Mouse (Mus musculus) E14TG2a.4 (cell line): ENCODE results near the gene Atr.
A peak's percentile ranks its signal among the peaks of the same experiment; 100 is the strongest.

Experiments
- H3K27me3 ChIP-seq: 2 replicates; pipeline ENCODE4 v1.6.1; 2014; ENCODE audit warnings: low read length, control low read depth; ENCODE audit not compliant: insufficient read depth
- H3K36me3 ChIP-seq: 2 replicates; pipeline ENCODE4 v1.6.1; 2014; ENCODE audit warnings: low read length, control low read depth; ENCODE audit not compliant: insufficient read depth
- H3K4me1 ChIP-seq: replicated peaks from 2 replicates; pipeline ENCODE4 v1.6.1; 2014; ENCODE audit warnings: low read depth, low read length, control low read depth
- H3K4me3 ChIP-seq: replicated peaks from 2 replicates; pipeline ENCODE4 v1.5.1; 2014; ENCODE audit warnings: mild to moderate bottlenecking, low read length
- H3K9me3 ChIP-seq: 2 replicates; pipeline ENCODE4 v1.6.1; 2014; ENCODE audit warnings: low read length, control low read depth
- CTCF ChIP-seq: conservative IDR thresholded peaks from 2 replicates; pipeline ENCODE4 v1.5.1; 2014; ENCODE audit warnings: low read length
- NANOG ChIP-seq: IDR thresholded peaks from 2 replicates; pipeline ENCODE4 v1.6.1; 2014; ENCODE audit warnings: borderline replicate concordance, low read length, mixed read lengths
- POU5F1 ChIP-seq: IDR thresholded peaks from 2 replicates; pipeline ENCODE4 v1.6.1; 2014; ENCODE audit warnings: low read length, borderline replicate concordance

Gene Atr

DNA sequence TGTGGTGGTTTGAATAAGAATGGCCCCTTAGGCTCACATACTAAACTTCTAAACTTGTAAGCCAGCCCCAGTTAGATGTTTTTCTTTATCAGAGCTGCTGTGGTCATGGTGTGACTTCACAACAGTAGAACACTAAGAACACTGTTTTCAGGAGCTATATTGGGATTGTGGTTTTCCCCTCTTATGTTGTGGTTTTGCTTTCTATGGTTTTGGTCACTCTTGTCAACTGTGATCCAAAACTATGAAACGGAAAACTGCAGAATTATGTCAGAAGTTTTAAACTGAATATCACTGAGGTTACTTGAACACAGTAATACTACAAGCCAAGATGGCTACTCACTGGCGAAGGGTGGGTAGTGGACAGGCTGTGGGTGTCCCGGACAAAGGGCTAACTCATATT is 24.6 kb upstream of the Atr start:
- H3K36me3 ChIP-seq, result no peaks in the 10 kb centered on the region
- no peaks in the 10 kb centered on the region for H3K27me3 ChIP-seq
- no peak overlapping the region for H3K4me3 ChIP-seq
- no peaks in the 10 kb centered on the region for H3K9me3 ChIP-seq
- TF ChIP-seq NANOG (no peak), POU5F1 (no peak), CTCF (no peak)
- H3K4me1 ChIP-seq, result no peaks in the 10 kb centered on the region

GRCm38 (mm10) chr9:95834799-95835198 is 22.6 kb upstream of the Atr start:
- H3K9me3 ChIP-seq, result no peaks in the 10 kb centered on the region
- no peak overlapping the region for H3K4me3 ChIP-seq
- TF ChIP-seq POU5F1 (no peak), NANOG (no peak), CTCF (no peak)
- H3K4me1 ChIP-seq, result no peaks in the 10 kb centered on the region
- no peaks in the 10 kb centered on the region for H3K36me3 ChIP-seq
- H3K27me3 ChIP-seq, result 0 out of 2 replicates have a peak, but pooled peaks cover 3% of the 10 kb centered on the region

GRCm38 (mm10) chr9:95835741-95836140 is 21.7 kb upstream of the Atr start:
- H3K9me3 ChIP-seq, result no peaks in the 10 kb centered on the region
- H3K4me1 ChIP-seq, result no peaks in the 10 kb centered on the region
- H3K36me3 ChIP-seq, result no peaks in the 10 kb centered on the region
- no peak overlapping the region for H3K4me3 ChIP-seq
- H3K27me3 ChIP-seq, result 0 out of 2 replicates have a peak, but pooled peaks cover 5% of the 10 kb centered on the region
- no peak for TF ChIP-seq NANOG
- TF ChIP-seq POU5F1, result no peak
- TF ChIP-seq CTCF, result no peak

- H3K27me3 ChIP-seq, result peaks cover 30% of the 10 kb centered on the region
- peaks cover under 1% of the 10 kb centered on the region; the same call in 1 of the 2 replicates for H3K4me1 ChIP-seq
- no peaks in the 10 kb centered on the region for H3K36me3 ChIP-seq
- no peaks in the 10 kb centered on the region for H3K9me3 ChIP-seq
- H3K4me3 ChIP-seq, result no peak overlapping the region
- TF ChIP-seq CTCF (no peak), NANOG (no peak), POU5F1 (no peak)
Observed at GRCm38 (mm10) chr9:95839424-95839823, 18.0 kb upstream of the Atr start.

DNA sequence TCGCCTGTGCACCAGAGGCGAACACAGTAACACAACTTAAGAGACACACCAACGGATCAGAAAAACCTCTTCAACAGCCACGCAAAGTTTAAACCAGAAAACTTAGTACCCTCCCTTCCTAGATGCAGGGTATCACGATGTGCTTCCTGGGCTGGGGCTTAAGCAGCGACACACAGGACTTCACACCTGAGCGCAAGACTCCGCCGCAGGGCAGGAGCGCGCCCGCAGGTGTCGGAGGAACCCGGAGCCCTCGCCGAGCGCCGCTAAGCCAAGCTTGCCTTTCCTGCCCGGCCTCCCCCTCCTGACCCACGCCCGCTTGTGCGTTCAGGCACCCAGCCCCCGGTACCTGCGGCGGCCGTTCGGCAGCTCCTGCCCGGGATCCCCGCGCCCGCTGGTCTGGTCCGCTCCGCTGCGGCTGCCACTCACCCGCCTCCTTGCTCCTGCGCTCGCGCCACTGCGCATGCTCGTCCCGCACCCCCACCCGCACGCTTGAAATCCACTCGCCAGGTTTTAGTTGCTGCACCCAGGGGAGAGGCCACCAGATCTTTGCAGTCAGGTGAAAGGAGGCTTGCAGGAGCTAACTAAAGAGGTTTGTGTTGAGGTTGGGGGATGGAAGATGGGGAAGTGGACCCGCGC is 12.5 kb upstream of the Atr start, which contains the start of gene Pls1:
Gene Pls1 (minus strand): TSS at position 487 of the 636 bp plus-strand sequence.
- H3K4me1 ChIP-seq, result peaks cover 11% of the 10 kb centered on the region
- H3K4me3 ChIP-seq, result peak within 1 kb of the TSS; percentile 87
- TF ChIP-seq CTCF, result no peak
- TF ChIP-seq NANOG, result no peak
- no peak for TF ChIP-seq POU5F1
- no peaks in the 10 kb centered on the region for H3K36me3 ChIP-seq
- H3K27me3 ChIP-seq, result peaks cover 42% of the 10 kb centered on the region
- no peaks in the 10 kb centered on the region for H3K9me3 ChIP-seq

GRCm38 (mm10) chr9:95845711-95846110 is 11.7 kb upstream of the Atr start:
- H3K27me3 ChIP-seq, result peaks cover 40% of the 10 kb centered on the region
- H3K9me3 ChIP-seq, result no peaks in the 10 kb centered on the region
- H3K4me1 ChIP-seq, result peaks cover 11% of the 10 kb centered on the region
- H3K36me3 ChIP-seq, result no peaks in the 10 kb centered on the region
- no peak for TF ChIP-seq CTCF
- H3K4me3 ChIP-seq, result no peak overlapping the region

- Histone ChIP-seq H3K9me3 (no peaks in the 10 kb centered on the region), H3K27me3 (peaks cover under 1% of the 10 kb centered on the region; the same call in 1 of the 2 replicates), H3K36me3 (no peaks in the 10 kb centered on the region), H3K4me3 (no peak overlapping the region), H3K4me1 (peaks cover 7% of the 10 kb centered on the region; the same call in 1 of the 2 replicates)
- no peak for TF ChIP-seq NANOG
- TF ChIP-seq CTCF, result no peak
- no peak for TF ChIP-seq POU5F1
Observed at GRCm38 (mm10) chr9:95851671-95852070, 5.7 kb upstream of the Atr start.

DNA sequence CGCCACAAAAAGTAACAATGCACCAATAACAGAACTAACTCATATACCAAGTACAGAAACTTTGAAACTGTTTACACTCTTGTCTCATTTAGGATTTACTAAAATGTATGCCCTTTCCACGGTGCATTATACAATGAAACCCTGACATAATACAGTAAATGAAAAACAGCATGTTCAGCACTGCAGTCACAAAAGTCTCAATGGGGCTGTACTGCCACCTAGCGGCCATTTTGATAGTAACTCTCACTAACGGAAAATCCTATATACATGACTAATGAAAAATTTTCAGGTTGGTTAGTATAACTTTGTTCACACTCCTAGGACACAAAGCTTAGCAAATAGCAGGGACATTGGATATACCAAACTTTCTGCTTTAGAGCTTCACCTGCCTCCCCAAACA is 4.5 kb upstream of the Atr start:
- no peaks in the 10 kb centered on the region for H3K36me3 ChIP-seq
- H3K9me3 ChIP-seq, result no peaks in the 10 kb centered on the region
- no peaks in the 10 kb centered on the region; the same call in 1 of the 2 replicates for H3K27me3 ChIP-seq
- no peak overlapping the region for H3K4me3 ChIP-seq
- no peak for TF ChIP-seq NANOG
- no peak for TF ChIP-seq POU5F1
- peak; percentile 61 for TF ChIP-seq CTCF
- H3K4me1 ChIP-seq, result peaks cover 12% of the 10 kb centered on the region

DNA sequence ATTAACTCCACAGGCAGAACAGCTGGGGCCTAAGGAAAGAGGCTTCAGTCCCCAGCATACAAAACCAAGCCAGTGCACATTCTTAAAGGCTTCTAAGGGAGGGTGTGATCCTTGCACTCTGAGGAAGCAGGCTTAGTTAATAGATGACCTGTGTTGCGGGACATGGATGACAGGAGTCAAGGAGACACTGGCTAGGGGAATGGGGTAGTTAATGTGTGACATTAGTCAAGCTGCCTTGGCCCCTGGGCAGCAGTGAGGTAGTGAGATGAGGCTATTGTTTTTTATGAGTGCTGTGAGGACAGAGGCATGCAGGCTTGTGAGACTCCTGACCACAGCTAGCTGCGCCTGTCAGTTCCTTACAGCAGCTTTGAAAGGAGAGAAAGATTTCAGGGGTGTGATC is 2.5 kb upstream of the Atr start:
- H3K9me3 ChIP-seq, result no peaks in the 10 kb centered on the region
- H3K4me1 ChIP-seq, result peaks cover 20% of the 10 kb centered on the region
- H3K4me3 ChIP-seq, result no peak overlapping the region
- TF ChIP-seq NANOG (no peak), CTCF (no peak), POU5F1 (no peak)
- H3K27me3 ChIP-seq, result no peaks in the 10 kb centered on the region; the same call in 1 of the 2 replicates
- no peaks in the 10 kb centered on the region for H3K36me3 ChIP-seq
